Mouse (Mus musculus) ES-CJ7 (cell line): Measurements from ENCODE around the gene Crk.

Experiments
- DNase-seq: peaks from one replicate; pipeline ENCODE4 v3.0.0; 2011; ENCODE audit warnings: low read depth, low spot score

Crk gene

GRCm38 (mm10) chr11:75655621-75656545, 23.2 kb upstream of the Crk start:
- peak; percentile 66 for DNase-seq

GRCm38 (mm10) chr11:75656621-75657590, 22.2 kb upstream of the Crk start:
- DNase-seq = peak; percentile 58

- no peak for DNase-seq
Observed at GRCm38 (mm10) chr11:75657841-75658240, 21.2 kb upstream of the Crk start.

GRCm38 (mm10) chr11:75658311-75658710, 20.7 kb upstream of the Crk start:
- DNase-seq = no peak

- no peak for DNase-seq
Observed at GRCm38 (mm10) chr11:75658996-75659750, 19.9 kb upstream of the Crk start.

GRCm38 (mm10) chr11:75660081-75660590, 18.9 kb upstream of the Crk start:
- no peak for DNase-seq

- DNase-seq = no peak
Observed at GRCm38 (mm10) chr11:75660941-75661800, 17.9 kb upstream of the Crk start.

GRCm38 (mm10) chr11:75662131-75662530, 16.9 kb upstream of the Crk start:
- DNase-seq = no peak

- DNase-seq = no peak
Observed at GRCm38 (mm10) chr11:75666296-75666695, 12.8 kb upstream of the Crk start.

GRCm38 (mm10) chr11:75668621-75669020, 10.4 kb upstream of the Crk start:
- DNase-seq = no peak

GRCm38 (mm10) chr11:75669176-75669852, 9.7 kb upstream of the Crk start:
- no peak for DNase-seq

- DNase-seq = no peak
Observed at GRCm38 (mm10) chr11:75669853-75670200, 9.2 kb upstream of the Crk start.

GRCm38 (mm10) chr11:75671426-75672180, 7.5 kb upstream of the Crk start:
- no peak for DNase-seq

- no peak for DNase-seq
Observed at GRCm38 (mm10) chr11:75673411-75673810, 5.6 kb upstream of the Crk start.

- no peak for DNase-seq
Observed at GRCm38 (mm10) chr11:75674875-75675274, 4.2 kb upstream of the Crk start.

- DNase-seq = no peak
Observed at GRCm38 (mm10) chr11:75677881-75678746, 945 bp upstream of the Crk start.

GRCm38 (mm10) chr11:75679439-75680171, 546 bp downstream of the Crk start:
- peak; percentile 86 for DNase-seq
